Mouse (Mus musculus) megakaryocyte, embryonic 14.5 days (primary cell): ENCODE data around the gene Sgtb.

Experiments
- FLI1 ChIP-seq: IDR thresholded peaks from 2 replicates; pipeline ENCODE4 v1.6.1; 2012; ENCODE audit warnings: low read length, inconsistent platforms, mixed read lengths
- GATA1 ChIP-seq: IDR thresholded peaks from 3 replicates; pipeline ENCODE4 v1.6.1; 2012; ENCODE audit warnings: mixed read lengths, low read length, inconsistent platforms, borderline replicate concordance

- TF ChIP-seq GATA1, result no peak
- no peak for TF ChIP-seq FLI1
Observed at GRCm38 (mm10) chr13:104095955-104096354, 13.6 kb upstream of the Sgtb start.
